Comparison of ENCODE assay signal across 10 mouse cellular contexts in genomic region chr7:127183828-127184227, GRCm38 (mm10). TPM values are rescaled to one million over a fixed set of nuclear protein-coding genes. Genes with fewer than 3 reads are reported as not detected.
DNase-seq lines count a peak whose midpoint lies in the region; ATAC-seq and TF ChIP-seq lines count a peak whose summit lies in the region.
"Had no signal": no experiment of that assay in that cellular context is flagged by ENCODE, and none has a peak within 500 bp of the region (broad histone marks: within the 10 kb centered on the region; RNA-seq: fewer than 3 reads in every experiment).

No protein-coding gene starts in this region.

- no peaks in the 10 kb centered on the region for H3K9me3 ChIP-seq in lung, postnatal 0 days (ENCODE audit: low read length)
- H3K9me3 ChIP-seq in intestine, embryonic 16.5 days (ENCODE audit: control insufficient read depth, low read length), result no peaks in the 10 kb centered on the region
- H3K9me3 ChIP-seq in neural tube, embryonic 15.5 days (replicated peaks), result no peaks in the 10 kb centered on the region
- H3K9me3 ChIP-seq: embryonic facial prominence, embryonic 13.5 days; heart, embryonic 13.5 days had no signal

- no peak for ATAC-seq in lung, postnatal 0 days
- ATAC-seq in intestine, embryonic 16.5 days, result peak; percentile 80
- no peak for ATAC-seq in neural tube, embryonic 15.5 days (ENCODE audit: low FRiP score)

- no peak overlapping the region for H3K4me2 ChIP-seq in lung, postnatal 0 days (replicated peaks; ENCODE audit: low read depth, low read length)
- H3K4me2 ChIP-seq in intestine, embryonic 16.5 days (ENCODE audit: low read depth, low read length), result no peak overlapping the region
- no peak overlapping the region for H3K4me2 ChIP-seq in neural tube, embryonic 15.5 days
- H3K4me2 ChIP-seq: embryonic facial prominence, embryonic 13.5 days; heart, embryonic 13.5 days had no signal

- no peak overlapping the region for H3K4me3 ChIP-seq in lung, postnatal 0 days (ENCODE audit: low read depth, low read length)
- no peak overlapping the region for H3K4me3 ChIP-seq in intestine, embryonic 16.5 days (ENCODE audit: low read length)
- H3K4me3 ChIP-seq in neural tube, embryonic 15.5 days (replicated peaks), result no peak overlapping the region
- H3K4me3 ChIP-seq: embryonic facial prominence, embryonic 13.5 days; heart, embryonic 13.5 days had no signal

- no peak overlapping the region for H3K9ac ChIP-seq in lung, postnatal 0 days (replicated peaks; ENCODE audit: low read depth)
- H3K9ac ChIP-seq in intestine, embryonic 16.5 days (ENCODE audit: low read depth, low read length), result no peak overlapping the region
- no peak overlapping the region for H3K9ac ChIP-seq in neural tube, embryonic 15.5 days (replicated peaks)
- H3K9ac ChIP-seq: embryonic facial prominence, embryonic 13.5 days; heart, embryonic 13.5 days had no signal

- TF ChIP-seq EP300 in lung, postnatal 0 days (IDR thresholded peaks at IDR 0.05), result no peak

- TF ChIP-seq CTCF in lung, postnatal 0 days (IDR thresholded peaks at IDR 0.05), result peak; percentile 52

- DNase-seq in lung, postnatal 0 days (ENCODE audit: low spot score), result no peak
- no peak for DNase-seq in lung, postnatal 14 days
- DNase-seq in R1 (ENCODE audit: low read depth, low spot score), result peak; percentile 83
- DNase-seq in spleen, postnatal 4 days (ENCODE audit: low spot score in 2 of 2), result peak; percentile 63 to 72
- DNase-seq in testis, postnatal 10 days (ENCODE audit: low spot score), result no peak
- no peak for DNase-seq in layer of hippocampus, postnatal 36 days

- 71% methylated on average over 6 of the region's 6 CpGs for WGBS in lung, postnatal 0 days
- 72% methylated on average over 6 of the region's 6 CpGs for WGBS in intestine, embryonic 16.5 days
- WGBS in neural tube, embryonic 15.5 days, result 79% methylated on average over 6 of the region's 6 CpGs

- H3K36me3 ChIP-seq in lung, postnatal 0 days (ENCODE audit: insufficient read depth, low read length), result no peaks in the 10 kb centered on the region
- no peaks in the 10 kb centered on the region for H3K36me3 ChIP-seq in intestine, embryonic 16.5 days (ENCODE audit: control insufficient read depth, insufficient read depth, low read length)
- no peaks in the 10 kb centered on the region for H3K36me3 ChIP-seq in neural tube, embryonic 15.5 days
- H3K36me3 ChIP-seq: embryonic facial prominence, embryonic 13.5 days; heart, embryonic 13.5 days had no signal

- H3K4me1 ChIP-seq in lung, postnatal 0 days (ENCODE audit: insufficient read depth, low read depth, low read length), result no peaks in the 10 kb centered on the region
- H3K4me1 ChIP-seq in intestine, embryonic 16.5 days (ENCODE audit: control insufficient read depth, insufficient read depth, low read length), result no peaks in the 10 kb centered on the region; the same call in 1 of the 2 replicates
- H3K4me1 ChIP-seq in neural tube, embryonic 15.5 days, result no peaks in the 10 kb centered on the region
- H3K4me1 ChIP-seq: embryonic facial prominence, embryonic 13.5 days; heart, embryonic 13.5 days had no signal

- no peak overlapping the region for H3K27ac ChIP-seq in lung, postnatal 0 days (ENCODE audit: low read length)
- no peak overlapping the region for H3K27ac ChIP-seq in intestine, embryonic 16.5 days (ENCODE audit: low read length)
- no peak overlapping the region for H3K27ac ChIP-seq in neural tube, embryonic 15.5 days (replicated peaks)
- H3K27ac ChIP-seq: embryonic facial prominence, embryonic 13.5 days; heart, embryonic 13.5 days had no signal

- H3K27me3 ChIP-seq in lung, postnatal 0 days (replicated peaks; ENCODE audit: insufficient read depth, low read length), result no peaks in the 10 kb centered on the region
- no peaks in the 10 kb centered on the region for H3K27me3 ChIP-seq in intestine, embryonic 16.5 days (replicated peaks; ENCODE audit: control insufficient read depth, insufficient read depth, low read length)
- no peaks in the 10 kb centered on the region for H3K27me3 ChIP-seq in neural tube, embryonic 15.5 days (replicated peaks)
- H3K27me3 ChIP-seq: embryonic facial prominence, embryonic 13.5 days; heart, embryonic 13.5 days had no signal

RNA-seq across cellular contexts. Expression of gene Cd2bp2, which starts 12.0 kb away (rescaled TPM):
- 28.4 and 29.6 TPM in 2 replicates for polyA plus RNA-seq in lung, postnatal 0 days (2015; fragmentation: Nextera tagmentation; extraction: Ambion mirVana)
- polyA plus RNA-seq in intestine, embryonic 16.5 days (2015; fragmentation: Nextera tagmentation; extraction: Ambion mirVana), result 42.2 and 43.3 TPM in 2 replicates
- 10 to 100 TPM; 93.9 to 95.1 TPM for total RNA-seq in layer of hippocampus, postnatal 36 days (2021)
- polyA plus RNA-seq in neural tube, embryonic 15.5 days (2015; fragmentation: Nextera tagmentation; extraction: Ambion mirVana), result 64.2 and 65.8 TPM in 2 replicates

RNA-seq across cellular contexts. Expression of gene Tbc1d10b, which starts 24.4 kb away (rescaled TPM):
- polyA plus RNA-seq in lung, postnatal 0 days (2015; fragmentation: Nextera tagmentation; extraction: Ambion mirVana), result 14.4 and 15.0 TPM in 2 replicates
- 15.5 and 18.4 TPM in 2 replicates for polyA plus RNA-seq in intestine, embryonic 16.5 days (2015; fragmentation: Nextera tagmentation; extraction: Ambion mirVana)
- total RNA-seq in layer of hippocampus, postnatal 36 days (2021), result 100 to 1,000 TPM; 107 to 108 TPM
- 30.0 and 35.6 TPM in 2 replicates for polyA plus RNA-seq in neural tube, embryonic 15.5 days (2015; fragmentation: Nextera tagmentation; extraction: Ambion mirVana)

RNA-seq across cellular contexts. Expression of gene Mylpf, which starts 24.9 kb away (rescaled TPM):
- polyA plus RNA-seq in lung, postnatal 0 days (2015; fragmentation: Nextera tagmentation; extraction: Ambion mirVana), result 6.4 and 8.0 TPM in 2 replicates
- polyA plus RNA-seq in intestine, embryonic 16.5 days (2015; fragmentation: Nextera tagmentation; extraction: Ambion mirVana), result 20.3 and 21.0 TPM in 2 replicates
- 1 to 10 TPM in 1 of 2 experiments, not detected in 1; 1.1 TPM for total RNA-seq in layer of hippocampus, postnatal 36 days (2021)
- 42.1 and 72.2 TPM in 2 replicates for polyA plus RNA-seq in neural tube, embryonic 15.5 days (2015; fragmentation: Nextera tagmentation; extraction: Ambion mirVana)

RNA-seq across cellular contexts. Expression of gene Spn, which starts 46.2 kb away (rescaled TPM):
- 0.73 and 0.83 TPM in 2 replicates for polyA plus RNA-seq in lung, postnatal 0 days (2015; fragmentation: Nextera tagmentation; extraction: Ambion mirVana)
- polyA plus RNA-seq in intestine, embryonic 16.5 days (2015; fragmentation: Nextera tagmentation; extraction: Ambion mirVana), result 0.26 and 0.42 TPM in 2 replicates
- under 1 TPM; 0.50 to 0.73 TPM for total RNA-seq in layer of hippocampus, postnatal 36 days (2021)
- 0.08 and 2.8 TPM in 2 replicates for polyA plus RNA-seq in neural tube, embryonic 15.5 days (2015; fragmentation: Nextera tagmentation; extraction: Ambion mirVana)

RNA-seq across cellular contexts. Expression of gene Zfp553, which starts 49.0 kb away (rescaled TPM):
- polyA plus RNA-seq in lung, postnatal 0 days (2015; fragmentation: Nextera tagmentation; extraction: Ambion mirVana), result 15.5 and 15.7 TPM in 2 replicates
- polyA plus RNA-seq in intestine, embryonic 16.5 days (2015; fragmentation: Nextera tagmentation; extraction: Ambion mirVana), result 21.6 and 23.6 TPM in 2 replicates
- total RNA-seq in layer of hippocampus, postnatal 36 days (2021), result 10 to 100 TPM; 21.0 TPM
- polyA plus RNA-seq in neural tube, embryonic 15.5 days (2015; fragmentation: Nextera tagmentation; extraction: Ambion mirVana), result 47.5 and 48.8 TPM in 2 replicates

Comparison
In these comparisons a context has a peak if more than half of its experiments do, and no peak if none do; other contexts are left out.
1. DNase-seq: peak in R1 (single experiment) and spleen, postnatal 4 days (2 of 2); none in lung, postnatal 0 days (single experiment), lung, postnatal 14 days (single experiment), testis, postnatal 10 days (single experiment) and layer of hippocampus, postnatal 36 days (0 of 2).